Mouse (Mus musculus) adipocyte (in vitro differentiated cells): ENCODE results near the gene Mme.

Source experiments
- DNase-seq: peaks from one replicate; pipeline ENCODE4 v3.0.0-alpha.2; 2016; ENCODE audit warnings: low spot score

Mme gene

GRCm38 (mm10) chr3:63351680-63352260 is 110.4 kb downstream of the Mme start:
- no peak for DNase-seq

- no peak for DNase-seq
Measured at GRCm38 (mm10) chr3:63359512-63359911, 118.2 kb downstream of the Mme start.

DNA sequence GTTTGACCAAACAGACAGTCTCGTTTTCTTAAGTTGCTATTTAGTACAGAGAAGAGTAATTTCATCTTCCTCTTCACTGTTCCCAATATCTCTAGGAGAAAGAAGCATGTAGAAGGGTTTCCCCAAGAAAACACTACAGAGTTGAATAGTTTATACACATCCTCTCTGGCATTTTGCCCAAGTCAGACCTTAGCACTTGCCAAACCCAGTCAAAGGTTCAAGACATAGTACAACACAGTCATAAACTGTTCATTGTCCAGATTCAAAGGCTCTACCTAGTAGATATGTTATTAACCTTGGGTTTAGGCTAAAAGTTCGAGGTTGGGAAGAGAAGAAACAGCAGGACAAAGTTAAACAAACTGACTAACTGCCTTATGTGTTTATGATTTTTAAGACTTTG is 143.7 kb downstream of the Mme start:
- peak; percentile 77 for DNase-seq

GRCm38 (mm10) chr3:63390774-63391173 is 149.4 kb downstream of the Mme start:
- no peak for DNase-seq

- DNase-seq = no peak
Measured at GRCm38 (mm10) chr3:63391348-63391747, 150.0 kb downstream of the Mme start.

GRCm38 (mm10) chr3:63394424-63394941 is 153.1 kb downstream of the Mme start:
- DNase-seq = no peak

- DNase-seq = no peak
Measured at GRCm38 (mm10) chr3:63398171-63398570, 156.8 kb downstream of the Mme start.

DNA sequence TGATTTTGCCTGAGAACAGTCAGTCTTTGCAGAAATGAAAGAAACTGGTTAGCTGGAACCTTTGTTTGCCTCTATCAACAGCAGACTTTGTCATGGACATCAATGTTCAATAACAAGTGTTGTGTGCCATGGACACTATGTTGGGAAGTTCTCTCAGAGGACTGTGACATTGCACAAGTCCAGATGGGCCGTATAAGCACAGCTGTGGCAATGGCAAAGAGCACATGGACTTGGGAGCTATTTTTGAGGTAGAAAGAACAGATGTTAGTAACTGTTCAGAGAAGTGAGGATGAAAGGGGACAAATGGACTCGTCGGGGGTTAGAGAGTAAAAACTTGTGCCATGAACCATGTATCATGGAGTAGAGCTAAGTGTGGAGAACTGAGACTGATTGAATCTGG is 165.1 kb downstream of the Mme start:
- DNase-seq = no peak

GRCm38 (mm10) chr3:63411006-63411405 is 169.7 kb downstream of the Mme start:
- no peak for DNase-seq

GRCm38 (mm10) chr3:63412220-63412937 is 171.0 kb downstream of the Mme start:
- DNase-seq = peak; percentile 40

DNA sequence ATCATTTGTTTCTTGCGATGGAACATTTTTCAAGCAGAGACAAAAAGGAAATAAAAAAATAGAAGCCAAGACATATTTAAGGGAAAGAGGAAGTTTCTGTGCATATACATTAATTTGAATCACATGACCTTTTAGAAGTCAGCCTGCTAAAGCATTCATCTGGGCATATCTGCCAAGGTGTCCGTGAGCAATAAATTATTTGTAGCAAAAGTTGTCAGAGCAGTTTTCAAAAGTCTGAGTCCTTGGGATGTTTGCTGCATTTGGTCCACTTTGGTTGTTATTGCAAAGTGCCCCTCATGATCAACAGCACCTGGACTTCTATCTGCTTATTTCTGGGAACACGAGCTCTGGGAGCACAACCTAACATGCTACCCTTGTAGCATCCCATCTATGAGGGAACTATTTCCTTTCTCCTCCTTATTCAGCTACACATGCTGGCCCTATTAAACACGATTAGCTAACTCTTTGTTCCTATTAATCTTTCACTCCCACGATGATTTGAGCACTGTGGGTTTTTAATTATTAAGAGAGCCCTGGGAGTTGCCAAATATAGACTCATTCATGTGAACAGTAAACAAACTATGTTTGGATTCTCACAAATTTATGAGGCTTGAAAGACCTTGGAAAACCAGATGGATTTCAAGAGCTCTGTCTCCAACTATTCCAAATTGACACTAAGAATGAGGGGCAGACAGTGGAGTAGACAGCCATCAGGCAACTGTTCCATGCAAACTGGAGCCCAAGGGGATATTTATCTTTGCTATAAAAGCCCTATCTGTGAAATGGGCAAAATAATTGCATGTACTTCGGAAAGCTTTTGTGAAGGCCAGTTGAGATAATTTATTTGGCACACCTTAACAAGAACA is 171.9 kb downstream of the Mme start:
- no peak for DNase-seq

DNA sequence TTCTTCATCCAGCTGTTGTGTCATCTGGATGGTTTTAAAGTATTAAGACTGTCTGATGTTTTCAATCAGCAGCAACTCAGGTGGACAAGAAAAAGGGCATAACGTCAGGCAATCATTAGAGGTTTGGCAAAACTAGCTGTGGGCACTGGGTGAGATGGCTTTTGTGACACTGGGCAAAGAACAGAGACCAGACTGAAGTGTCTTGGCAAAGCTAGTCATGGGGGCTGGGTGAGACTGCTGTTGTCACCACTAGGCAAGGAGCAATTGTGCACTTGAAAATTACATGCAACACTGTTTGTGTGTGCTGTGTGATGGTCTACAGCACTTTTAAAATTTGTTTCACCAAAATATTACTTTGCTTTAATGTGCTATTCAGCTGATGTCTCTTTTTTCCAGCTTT is 175.9 kb downstream of the Mme start:
- DNase-seq = peak; percentile 78

GRCm38 (mm10) chr3:63417758-63418157 is 176.4 kb downstream of the Mme start:
- peak; percentile 40 for DNase-seq

DNA sequence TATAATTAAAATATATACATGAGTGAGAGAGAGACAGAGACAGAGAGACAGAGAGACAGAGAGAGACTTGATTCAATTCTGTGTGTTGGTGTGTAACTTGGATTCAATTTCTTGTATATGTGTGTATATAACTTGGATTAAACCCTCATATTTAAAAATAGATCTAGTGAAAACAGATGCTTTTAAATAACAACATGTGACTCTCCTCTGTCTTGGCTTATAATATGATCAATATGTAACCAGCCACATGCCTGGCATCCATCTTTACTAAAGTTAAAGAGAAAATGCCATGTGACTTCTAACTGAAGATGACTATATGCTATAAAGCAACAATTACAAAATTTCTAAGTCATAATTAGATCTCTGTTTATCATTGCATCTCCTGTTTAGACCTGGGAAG is 182.2 kb downstream of the Mme start:
- DNase-seq = no peak
